Mouse (Mus musculus): ENCODE measurements around the gene Olfr402.
"Not testable (repeated sequence)": the region's sequence is repeated elsewhere in the genome, so short reads cannot be mapped to it uniquely, and the experiment has no call there.

Olfr402 gene

DNA sequence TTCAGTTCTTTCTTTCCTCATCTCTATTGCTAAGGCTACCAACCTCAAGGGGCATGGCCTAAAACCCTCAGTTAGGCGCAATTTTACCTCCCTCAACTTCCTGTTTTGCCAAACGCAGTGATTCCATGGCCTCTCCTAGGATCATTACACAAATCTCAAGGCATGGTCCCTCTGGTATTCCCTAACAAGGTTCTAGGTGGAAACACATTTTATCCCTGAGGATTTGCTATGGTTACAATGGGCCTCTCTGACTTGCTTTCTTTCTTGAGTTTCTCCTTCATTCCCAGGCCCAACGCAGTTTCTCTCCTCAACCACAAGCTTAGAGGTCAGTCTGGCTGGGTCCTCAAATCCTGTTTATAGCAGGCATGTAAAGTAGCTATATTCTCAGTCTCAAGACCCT, at the start of gene Olfr402:
Gene Olfr402 (plus strand): TSS at position 301 of the 400 bp plus-strand sequence.
- DNase-seq (ENCODE audit: low spot score): no peak

- DNase-seq (ENCODE audit: low spot score): no peak
These were observed 48.3 kb upstream of the Olfr402 start for GRCm38 (mm10) chr11:74105066-74105465.

- DNase-seq (ENCODE audit: low spot score): no peak
These were observed 39.9 kb upstream of the Olfr402 start, which contains the start of gene Olfr401 for GRCm38 (mm10) chr11:74113412-74113811. Olfr401 (plus strand) TSS chr11:74113712.

DNA sequence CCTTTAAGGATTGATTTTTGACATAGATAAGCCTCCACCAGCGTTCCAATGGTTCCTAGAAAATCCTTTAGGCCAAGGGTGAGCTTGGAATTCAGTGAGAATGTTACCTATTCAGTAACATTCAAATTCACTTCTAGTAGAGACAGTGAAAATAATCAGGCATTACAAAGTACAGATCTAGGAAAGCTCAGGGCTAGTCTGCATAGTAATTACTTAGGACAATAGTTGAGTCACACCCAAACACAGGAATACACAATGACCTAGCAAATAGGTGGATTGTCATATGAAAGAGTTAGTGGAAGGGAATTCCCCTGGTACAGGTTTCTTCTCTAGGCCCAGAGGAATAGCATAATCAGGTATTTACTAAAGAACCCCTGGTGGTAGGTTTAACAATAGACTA, 13.3 kb upstream of the Olfr402 start:
- DNase-seq (ENCODE audit: low spot score): not testable (repeated sequence)

- DNase-seq (ENCODE audit: low spot score): no peak
These were observed 7.5 kb upstream of the Olfr402 start for GRCm38 (mm10) chr11:74145866-74146265.

GRCm38 (mm10) chr11:74168771-74169170, 15.4 kb downstream of the Olfr402 start:
- no peak for DNase-seq (ENCODE audit: low spot score)

DNA sequence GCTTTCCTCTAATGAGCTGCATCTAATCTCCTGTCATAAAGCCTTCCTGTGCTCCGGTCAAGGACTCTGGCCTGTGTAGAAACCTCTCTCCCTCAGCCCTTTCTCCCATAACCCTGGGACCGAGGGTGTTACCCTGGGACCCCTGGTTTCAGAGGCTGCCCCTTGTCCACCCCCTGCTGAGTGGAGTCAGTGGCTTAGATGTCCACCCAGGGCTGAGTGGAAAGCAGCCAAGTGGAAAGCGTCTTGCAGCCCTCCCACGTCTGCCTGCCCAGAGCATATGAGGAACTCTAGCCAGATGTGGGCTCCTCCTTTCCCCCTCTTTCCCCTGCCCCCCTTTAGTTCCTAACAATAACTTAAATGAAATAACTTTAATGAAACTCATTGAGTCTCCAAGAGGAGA, 29.8 kb downstream of the Olfr402 start:
- DNase-seq (ENCODE audit: low spot score): no peak

GRCm38 (mm10) chr11:74183745-74184144, 30.4 kb downstream of the Olfr402 start:
- no peak for DNase-seq (ENCODE audit: low spot score)

DNA sequence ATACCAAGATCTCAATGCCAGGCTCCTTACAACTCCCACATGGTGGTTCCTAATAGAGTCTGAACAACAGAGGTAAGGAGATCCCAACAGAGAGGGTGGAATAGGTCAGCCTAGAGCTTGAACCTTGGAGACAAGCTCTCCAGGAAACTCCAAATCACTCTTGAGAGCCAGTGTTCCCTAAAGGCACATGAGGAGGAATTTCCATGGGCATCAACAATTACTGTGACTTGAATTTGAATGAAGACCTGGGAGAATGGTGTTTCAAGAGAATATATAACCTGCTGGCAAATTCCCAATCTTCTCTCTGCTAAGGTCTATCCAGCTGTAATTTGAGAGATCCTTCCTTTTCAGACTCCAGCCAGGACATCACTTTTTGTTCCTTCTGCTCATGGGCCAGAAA, 32.6 kb downstream of the Olfr402 start, which contains the start of gene Olfr403:
Gene Olfr403 (plus strand): TSS at position 301 of the 400 bp plus-strand sequence.
- DNase-seq (ENCODE audit: low spot score): no peak
